Mouse (Mus musculus): ENCODE results near the gene Nhlrc3.

The Nhlrc3 gene

DNA sequence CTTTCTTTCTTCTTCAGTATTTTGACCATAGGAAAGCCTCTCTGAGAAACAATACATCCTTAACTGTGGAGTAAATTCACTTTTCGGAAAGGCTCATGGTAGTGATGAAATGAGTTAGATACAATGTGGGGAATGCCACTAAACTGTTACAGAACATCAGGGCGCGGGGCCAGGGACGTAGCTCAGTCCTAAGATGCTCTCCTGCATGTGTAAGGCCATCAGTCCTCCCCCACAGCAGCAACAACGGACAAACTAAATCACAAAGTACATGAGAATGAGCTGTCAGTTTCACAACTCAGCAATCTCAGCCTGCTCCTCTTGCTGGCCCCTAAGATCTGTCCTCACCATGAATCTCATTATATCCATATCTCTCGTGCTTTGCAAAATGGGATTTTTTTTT, 8.6 kb downstream of the Nhlrc3 start:
- no peak for DNase-seq (ENCODE audit: low spot score in 2 of 2)

DNA sequence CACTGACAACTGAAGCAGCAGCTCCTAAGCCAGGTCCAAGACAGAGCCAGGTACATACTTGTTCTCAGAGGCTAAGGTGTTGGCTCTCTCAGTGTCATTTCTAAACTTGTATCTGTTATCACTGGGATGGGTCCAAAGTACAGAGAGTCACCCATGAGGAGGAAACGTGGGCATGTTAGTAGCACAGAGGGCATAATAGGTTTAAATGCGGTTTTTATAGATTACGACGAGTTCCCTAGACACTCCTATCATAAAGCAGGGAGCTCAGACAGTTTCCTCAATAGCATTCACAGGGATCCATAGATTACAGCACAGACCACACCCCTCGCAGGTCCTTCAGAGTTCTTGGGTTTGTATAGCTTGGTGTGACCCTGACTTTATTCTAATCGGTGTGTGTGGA, 9.1 kb downstream of the Nhlrc3 start:
- DNase-seq (ENCODE audit: low spot score in 2 of 2), result no peak

DNA sequence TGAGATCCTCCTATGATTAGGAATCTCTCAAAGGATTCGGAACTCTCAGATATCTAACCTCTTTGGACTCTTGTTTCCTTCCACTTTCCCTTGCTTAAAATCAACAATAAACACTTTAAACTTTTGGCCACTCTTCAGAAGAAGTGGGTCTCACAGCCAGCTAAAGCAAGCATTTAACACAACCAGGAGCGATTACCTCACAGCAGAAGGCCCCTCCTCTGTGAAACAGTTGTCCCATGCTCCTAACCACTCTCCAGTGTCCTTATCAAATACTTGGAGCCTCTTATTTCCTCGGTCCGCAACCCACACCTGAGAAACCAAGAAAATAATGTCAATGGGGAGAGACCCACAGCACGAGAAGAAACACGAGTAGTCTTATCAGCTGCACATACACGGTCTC, 9.8 kb downstream of the Nhlrc3 start:
- no peak for DNase-seq (ENCODE audit: low spot score in 2 of 2)

DNA sequence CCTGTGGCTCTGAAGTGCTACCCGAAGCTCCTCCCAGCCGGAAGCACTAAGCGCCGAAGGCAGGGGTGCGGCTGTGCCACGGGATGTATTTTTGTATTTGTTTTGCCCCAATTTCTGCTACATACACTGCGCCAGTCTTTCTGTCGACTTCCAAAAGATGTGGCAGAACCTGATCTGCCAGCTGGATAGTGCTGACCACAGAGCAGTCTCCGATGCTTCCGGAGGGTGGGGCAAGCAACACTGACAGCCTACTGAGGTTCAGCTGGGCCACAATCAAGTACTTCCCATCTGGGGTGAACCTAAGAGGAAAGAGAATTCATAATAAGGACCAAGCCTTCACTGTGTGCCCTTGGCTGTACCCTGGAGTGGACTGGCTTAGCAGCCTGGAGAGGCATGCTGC, 10.8 kb downstream of the Nhlrc3 start:
- no peak for DNase-seq (ENCODE audit: low spot score in 2 of 2)

DNA sequence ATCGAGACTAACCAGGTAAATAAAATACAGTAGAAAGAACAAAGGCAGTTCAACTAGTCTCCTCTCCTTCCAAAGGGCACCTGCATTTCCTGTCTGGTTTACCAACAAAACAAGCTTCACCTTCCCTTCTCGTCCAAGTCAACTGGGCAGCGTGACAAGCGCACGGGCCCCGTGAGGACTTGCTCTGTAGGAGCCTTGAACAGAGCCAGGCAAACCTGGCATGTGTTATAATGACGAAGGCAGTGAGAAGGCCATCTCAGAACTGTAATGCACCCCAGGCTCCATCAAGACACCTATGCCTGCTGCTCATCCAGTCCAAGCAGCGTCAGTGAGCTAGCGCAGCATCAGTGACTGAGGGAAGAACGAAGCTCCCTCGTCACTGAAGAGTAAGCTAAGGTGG, 12.5 kb downstream of the Nhlrc3 start:
- no peak for DNase-seq (ENCODE audit: low spot score in 2 of 2)

DNA sequence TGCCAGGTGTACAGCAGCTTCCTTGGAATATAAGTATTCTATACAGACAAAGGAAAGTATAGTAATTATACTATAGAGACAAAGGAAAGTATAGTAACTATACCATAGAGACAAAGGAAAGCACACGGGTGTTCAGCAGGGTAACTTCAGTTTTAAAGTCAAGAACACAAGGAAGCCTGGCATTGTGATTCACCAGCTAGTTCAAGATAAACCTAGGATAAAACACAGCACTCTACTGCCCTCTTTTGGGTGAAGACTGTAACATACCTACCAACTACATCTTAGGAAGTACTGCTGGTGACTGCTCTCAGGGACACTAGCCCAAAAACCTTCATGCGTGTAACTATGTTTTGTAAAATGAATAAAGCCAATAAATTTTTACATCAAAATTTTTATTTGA, 14.9 kb downstream of the Nhlrc3 start:
- no peak for DNase-seq (ENCODE audit: low spot score in 2 of 2)

DNA sequence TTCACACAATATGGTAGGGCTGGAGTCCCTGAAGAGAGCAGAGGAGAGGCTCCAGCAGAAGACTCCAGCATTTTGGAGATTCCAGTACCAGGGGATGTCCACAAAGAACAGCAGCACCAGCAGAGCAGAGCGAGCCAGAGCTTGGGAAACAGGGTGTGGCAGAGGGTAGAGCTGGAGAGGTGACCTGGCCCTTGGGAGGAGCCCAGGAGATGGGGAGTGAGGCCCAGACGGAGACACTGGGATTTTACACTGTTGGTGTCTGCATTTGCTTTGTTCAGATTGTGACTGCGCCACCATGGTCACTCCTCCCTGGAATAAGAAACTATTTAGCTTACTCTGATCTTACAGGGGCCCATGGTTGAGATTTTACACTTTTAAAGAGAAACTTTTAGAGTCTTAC, 16.3 kb downstream of the Nhlrc3 start:
- no peak for DNase-seq (ENCODE audit: low spot score in 2 of 2)

DNA sequence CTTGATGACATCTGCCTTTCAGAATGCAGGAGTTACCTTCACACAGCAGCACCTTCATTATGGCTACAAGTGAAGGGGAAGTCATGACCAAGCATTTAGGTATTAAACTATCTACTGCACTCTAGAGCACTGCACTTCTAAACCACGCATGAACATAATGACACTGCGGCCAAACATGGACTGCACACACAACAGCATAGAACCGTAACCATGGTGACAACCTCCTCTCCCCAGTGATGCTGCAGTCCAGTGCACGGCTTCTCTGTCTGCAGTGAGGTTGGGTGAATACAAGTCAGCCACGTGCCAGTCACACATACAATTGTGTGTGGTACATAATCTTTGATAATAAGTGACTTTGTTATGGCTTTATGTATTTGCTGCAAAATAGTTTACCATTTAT, 17.6 kb downstream of the Nhlrc3 start:
- DNase-seq (ENCODE audit: low spot score in 2 of 2), result no peak

DNA sequence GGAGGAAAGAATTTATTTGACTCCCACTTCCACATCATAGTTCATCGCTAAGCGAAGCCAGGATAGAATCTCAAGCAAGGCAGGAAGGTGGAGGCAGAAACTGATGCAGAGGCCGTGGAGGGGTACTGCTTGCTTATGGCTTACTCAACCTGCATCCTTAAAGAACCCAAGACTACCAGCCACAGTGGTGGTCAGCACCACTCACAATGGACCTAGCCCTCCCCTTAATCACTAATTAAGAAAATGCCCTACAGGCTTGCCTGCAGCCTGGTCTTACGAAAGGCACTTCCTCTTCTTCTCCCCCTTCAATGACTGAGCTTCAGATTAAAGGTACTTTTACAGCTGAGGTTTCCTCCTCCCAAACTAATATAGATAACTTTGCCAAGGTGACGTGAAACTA, 26.6 kb downstream of the Nhlrc3 start:
- DNase-seq (ENCODE audit: low spot score in 2 of 2), result no peak

DNA sequence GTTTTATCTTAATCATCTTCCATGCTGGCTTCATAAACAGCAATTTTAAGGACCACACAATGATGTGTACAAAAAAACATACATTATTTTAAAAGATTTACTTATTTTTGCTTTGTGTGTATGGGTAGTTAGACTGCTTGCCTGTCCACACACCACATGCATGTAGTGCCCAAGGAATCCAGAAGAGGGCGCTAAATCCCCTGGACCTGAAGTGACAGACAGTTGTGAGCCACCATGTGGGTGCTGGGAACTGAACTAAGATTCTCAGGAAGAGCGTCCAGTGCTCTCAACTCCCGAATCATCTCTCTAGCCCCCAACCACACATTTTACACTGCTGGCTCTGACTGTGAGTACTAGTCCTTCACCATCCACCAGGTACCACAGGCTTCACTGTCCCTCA, 28.5 kb downstream of the Nhlrc3 start:
- no peak for DNase-seq (ENCODE audit: low spot score in 2 of 2)

DNA sequence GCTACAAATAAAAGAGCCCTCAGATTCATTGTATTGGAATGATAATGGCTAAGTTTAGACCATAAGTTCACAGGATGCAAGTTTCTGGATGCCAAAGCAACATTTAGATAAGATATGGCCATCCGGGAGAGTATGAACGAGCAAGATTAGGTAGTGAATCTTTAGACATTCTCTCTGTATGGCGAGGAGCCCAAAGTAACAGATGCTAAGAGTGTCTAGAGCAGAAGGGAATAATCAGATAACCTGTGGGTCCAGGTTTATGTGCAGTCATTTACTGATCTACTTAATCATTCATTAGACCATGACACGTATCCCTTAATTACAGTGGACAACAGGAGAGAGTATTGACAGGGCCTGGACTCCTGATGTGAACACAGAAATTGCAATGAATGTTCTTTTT, 39.6 kb downstream of the Nhlrc3 start:
- no peak for DNase-seq (ENCODE audit: low spot score in 2 of 2)

DNA sequence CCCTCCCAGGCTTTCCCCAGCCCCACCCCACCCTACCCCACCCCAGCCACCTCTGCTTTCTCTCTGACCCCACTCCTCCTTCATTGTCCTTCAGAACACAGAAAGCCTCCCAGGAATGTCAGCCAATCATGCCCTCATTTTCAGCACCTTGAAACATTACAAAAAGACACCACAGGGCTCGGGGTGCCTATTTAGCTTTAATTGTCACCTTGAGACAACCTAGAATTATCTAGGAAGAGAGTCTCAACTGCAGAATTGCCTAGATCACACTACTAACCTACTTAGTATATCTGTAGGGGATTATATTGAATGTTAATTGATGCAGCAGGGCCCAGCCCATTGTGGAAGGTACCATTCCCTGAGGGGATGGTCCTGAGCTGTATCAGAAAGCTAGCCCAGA, 40.4 kb downstream of the Nhlrc3 start:
- no peak for DNase-seq (ENCODE audit: low spot score in 2 of 2)

DNA sequence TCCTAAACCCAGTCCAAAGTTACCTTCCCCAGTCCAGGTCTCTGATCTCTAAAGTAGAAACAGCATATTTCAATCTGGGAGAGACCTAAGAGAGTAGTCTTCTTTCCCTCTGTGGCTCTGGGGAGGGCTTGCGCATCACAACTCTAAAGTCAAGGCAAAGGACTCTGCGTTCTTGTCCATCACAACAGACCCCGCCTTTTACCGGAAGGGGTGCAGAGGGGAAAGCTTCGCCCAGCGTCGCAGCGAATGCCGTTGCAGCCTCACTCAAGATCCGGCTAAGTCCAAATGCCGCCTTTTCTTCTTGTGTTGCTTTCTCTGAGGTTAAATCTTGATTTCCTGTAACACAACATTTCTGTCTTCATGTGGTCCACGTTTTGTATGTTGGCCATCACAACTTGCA, 41.5 kb downstream of the Nhlrc3 start:
- DNase-seq (ENCODE audit: low spot score in 2 of 2), result no peak

DNA sequence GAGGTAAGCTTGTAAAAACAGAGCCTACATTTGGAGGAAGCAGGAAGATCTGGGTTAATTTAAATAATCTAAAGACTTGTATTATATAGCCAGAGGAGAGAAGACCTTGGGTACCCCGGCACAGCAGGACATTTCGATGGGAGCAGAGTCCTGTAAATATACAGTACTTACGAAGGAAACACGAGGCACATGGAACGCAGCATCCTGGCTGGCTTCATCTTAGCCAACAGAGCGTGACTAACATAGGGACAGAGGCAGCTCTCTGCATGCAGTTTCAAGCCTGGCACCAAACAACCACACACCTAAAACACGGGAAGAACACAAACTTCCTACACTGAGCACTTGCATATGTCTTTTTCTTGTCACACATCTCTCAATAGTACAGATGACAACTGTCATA, 45.4 kb downstream of the Nhlrc3 start:
- no peak for DNase-seq (ENCODE audit: low spot score in 2 of 2)

DNA sequence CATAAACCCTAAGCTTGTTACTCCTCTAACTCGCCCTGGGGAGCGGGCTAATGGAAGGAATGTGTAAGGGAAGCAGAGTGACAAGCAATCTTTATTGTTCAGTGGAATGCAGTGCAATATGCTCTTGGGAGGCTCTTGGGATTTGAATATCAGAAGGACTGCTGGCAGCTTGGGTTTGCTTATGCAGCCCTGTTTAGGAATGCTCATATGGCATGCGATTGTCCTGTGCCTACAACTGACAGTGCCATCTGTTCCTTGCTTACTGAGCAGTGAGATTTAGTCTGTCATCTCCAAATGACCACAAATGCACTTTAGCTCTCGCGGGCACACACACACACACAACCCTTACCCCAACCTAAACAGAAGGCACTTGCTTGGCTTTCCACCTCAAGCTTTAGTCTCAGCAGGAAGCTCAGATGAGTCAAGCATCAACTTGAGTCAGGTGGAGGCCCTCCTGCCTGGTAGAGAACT, 47.1 kb downstream of the Nhlrc3 start:
- peak in 1 of 2 experiments; percentile 15 for DNase-seq (ENCODE audit: low spot score in 2 of 2)

DNA sequence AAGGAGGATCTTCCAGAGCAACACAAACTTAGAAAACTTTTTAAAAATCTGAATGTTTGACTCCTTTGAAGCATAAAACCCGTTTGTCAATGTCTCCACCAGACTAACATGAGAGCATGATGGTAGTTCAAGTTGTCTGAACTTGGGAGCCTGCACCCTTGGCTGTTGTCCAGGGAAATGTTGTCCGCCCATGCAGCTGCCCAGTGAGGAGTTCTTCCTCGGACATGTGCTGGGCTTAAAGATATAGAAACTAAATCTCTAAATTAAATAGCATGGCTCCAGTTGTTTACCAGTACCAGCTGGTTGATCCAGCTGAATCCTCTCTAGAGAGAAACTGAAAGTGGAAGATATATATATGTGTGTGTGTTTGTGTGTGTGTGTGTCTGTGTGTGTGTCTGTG, 49.2 kb downstream of the Nhlrc3 start:
- DNase-seq (ENCODE audit: low spot score in 2 of 2), result no peak

DNA sequence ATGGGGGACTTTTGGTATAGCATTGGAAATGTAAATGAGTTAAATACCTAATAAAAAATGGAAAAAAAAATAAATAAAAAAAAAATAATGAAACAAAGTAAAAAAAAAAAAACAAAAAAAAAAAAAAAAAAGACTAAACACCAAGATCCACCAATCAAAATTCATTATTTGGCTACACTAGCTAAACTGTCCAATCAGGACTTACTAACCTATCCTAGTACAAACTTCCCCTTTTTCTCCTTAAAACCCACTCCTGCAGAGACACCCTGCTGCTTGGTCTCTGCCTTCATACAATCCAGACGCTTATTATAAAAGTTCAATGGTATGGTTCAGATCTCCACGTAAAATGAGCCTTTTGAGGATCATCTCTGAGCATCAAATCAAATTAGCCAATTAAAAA, 49.7 kb downstream of the Nhlrc3 start:
- DNase-seq (ENCODE audit: low spot score in 2 of 2), result no peak

DNA sequence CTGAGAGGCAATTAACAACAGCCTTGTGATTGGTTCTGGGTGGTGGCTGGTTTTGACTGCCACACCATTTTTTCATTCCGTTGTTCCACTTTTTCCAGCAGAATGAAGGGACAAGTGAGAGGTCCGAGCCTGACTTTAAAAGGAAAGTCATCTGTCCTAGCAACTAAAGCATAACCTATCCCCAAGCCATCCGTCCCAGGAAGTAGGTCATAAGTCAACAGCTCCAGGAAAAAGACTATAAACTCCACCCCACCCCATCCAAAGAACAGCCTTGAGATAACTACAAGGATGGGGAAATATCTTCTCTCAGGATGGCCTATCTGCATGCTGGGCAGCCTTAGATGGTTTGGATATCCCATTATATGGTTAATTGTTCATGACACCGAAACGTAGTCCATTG, 50.9 kb downstream of the Nhlrc3 start:
- no peak for DNase-seq (ENCODE audit: low spot score in 2 of 2)

DNA sequence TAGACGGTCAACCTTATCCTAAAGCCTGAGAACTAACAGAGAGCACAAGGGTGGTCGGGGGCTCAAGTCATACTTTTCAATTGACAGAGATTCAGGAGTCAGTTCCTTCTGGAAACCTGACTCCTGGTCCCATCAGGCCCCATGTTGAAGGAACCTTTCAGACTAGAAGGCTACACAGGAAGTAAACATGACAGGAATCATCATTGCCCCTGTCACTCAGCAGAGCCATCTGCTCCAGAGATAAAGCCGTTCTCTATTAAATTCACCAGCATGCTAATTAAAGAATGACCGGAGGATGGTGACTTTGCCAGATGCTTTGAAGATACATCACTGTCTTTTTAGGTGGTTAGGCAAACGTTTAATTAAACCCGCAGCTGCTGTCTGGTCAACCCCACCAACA, 53.1 kb downstream of the Nhlrc3 start:
- no peak for DNase-seq (ENCODE audit: low spot score in 2 of 2)

DNA sequence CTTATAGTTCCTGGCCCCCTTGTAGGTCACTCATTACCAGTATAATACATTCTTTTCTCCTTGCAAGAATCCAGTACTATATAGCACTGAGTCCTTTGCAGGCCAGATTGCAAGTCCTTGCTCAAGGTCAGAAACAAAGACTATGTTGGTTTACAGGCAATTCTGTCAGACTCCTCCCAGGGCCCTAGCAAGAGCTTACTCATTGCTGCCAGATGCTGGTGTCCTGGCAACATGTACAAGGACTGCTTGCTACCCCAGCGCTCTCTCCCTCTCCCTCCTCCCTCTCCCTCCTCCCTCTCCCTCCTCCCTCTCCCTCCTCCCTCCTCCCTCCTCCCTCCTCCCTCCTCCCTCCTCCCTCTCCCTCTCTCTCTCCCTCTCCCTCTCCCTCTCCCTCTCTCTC, 56.0 kb downstream of the Nhlrc3 start:
- no peak for DNase-seq (ENCODE audit: low spot score in 2 of 2)
